8 mouse cellular contexts compared by ENCODE assay signal in the genomic region with DNA sequence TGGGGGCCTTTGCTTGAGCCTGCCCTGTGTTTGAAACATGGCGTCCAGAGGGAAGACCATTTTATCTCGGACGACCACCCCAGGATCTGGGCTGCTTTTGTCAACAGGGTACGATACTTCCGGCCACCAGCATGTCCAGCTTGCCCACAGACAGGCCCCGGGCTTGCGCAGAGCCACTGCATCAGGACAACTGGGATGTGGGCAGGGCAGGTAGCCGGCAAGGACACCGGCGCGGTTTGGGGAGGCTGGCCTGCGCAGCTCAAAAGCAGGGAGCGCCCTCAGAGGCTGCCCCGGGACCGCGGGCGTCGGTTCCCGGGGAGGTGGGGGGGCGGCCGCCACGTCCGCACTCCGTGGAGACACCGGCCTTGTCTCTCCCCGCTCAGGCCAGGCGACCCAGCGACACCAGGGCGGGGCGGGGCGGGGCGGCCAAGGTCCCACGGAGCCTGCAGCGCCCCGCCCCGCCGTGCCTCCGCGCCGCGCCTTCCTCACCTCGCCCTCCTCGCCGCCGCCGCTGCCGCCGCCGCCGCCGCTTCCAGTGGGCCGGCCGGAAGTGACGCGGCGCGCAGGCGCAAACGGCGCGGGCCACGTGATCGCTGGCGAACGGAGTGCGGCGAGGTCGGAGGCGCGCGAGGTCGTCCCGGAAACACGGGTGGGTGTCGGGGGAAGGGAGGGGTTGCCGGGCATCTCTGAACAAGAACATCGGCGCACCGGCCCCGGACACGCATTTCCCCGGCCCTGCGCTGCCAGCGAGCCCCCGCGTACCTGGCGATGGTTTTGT. TPM values are rescaled to one million over a fixed set of nuclear protein-coding genes. Genes with fewer than 3 reads are reported as not detected.
A peak's percentile ranks its signal among the peaks of the same experiment; 100 is the strongest.
DNase-seq lines count a peak whose midpoint lies in the region; ATAC-seq and TF ChIP-seq lines count a peak whose summit lies in the region.

A gene (minus strand): TSS at position 560 of the 778 bp plus-strand sequence.

- peak within 1 kb of the TSS; percentile 75 for H3K4me2 ChIP-seq in embryonic facial prominence, embryonic 13.5 days
- peak within 1 kb of the TSS; percentile 88 for H3K4me2 ChIP-seq in limb, embryonic 11.5 days (ENCODE audit: low read depth, severe bottlenecking)
- peak within 1 kb of the TSS; percentile 96 for H3K4me2 ChIP-seq in midbrain, embryonic 13.5 days (replicated peaks)

- WGBS in embryonic facial prominence, embryonic 13.5 days = under 1% methylated on average over 79 of the region's 87 CpGs
- under 1% methylated on average over 77 of the region's 87 CpGs for WGBS in kidney, adult 2 months
- WGBS in limb, embryonic 11.5 days = under 1% methylated on average over 47 of the region's 87 CpGs
- WGBS in midbrain, embryonic 13.5 days = under 1% methylated on average over 70 of the region's 87 CpGs
- 1% methylated on average over 84 of the region's 87 CpGs for WGBS in small intestine, adult 2 months

- H3K27me3 ChIP-seq in embryonic facial prominence, embryonic 13.5 days = no peaks in the 10 kb centered on the region
- H3K27me3 ChIP-seq in kidney, adult 2 months (replicated peaks; ENCODE audit: control insufficient read depth, insufficient read depth, low read length) = no peaks in the 10 kb centered on the region
- H3K27me3 ChIP-seq in limb, embryonic 11.5 days (ENCODE audit: control insufficient read depth, insufficient read depth, low read length) = no peaks in the 10 kb centered on the region
- no peaks in the 10 kb centered on the region for H3K27me3 ChIP-seq in midbrain, embryonic 13.5 days
- H3K27me3 ChIP-seq in small intestine, adult 2 months (ENCODE audit: control insufficient read depth, insufficient read depth, low read length) = no peaks in the 10 kb centered on the region

- H3K9ac ChIP-seq in embryonic facial prominence, embryonic 13.5 days = peak within 1 kb of the TSS; percentile 99
- peak within 1 kb of the TSS; percentile 98 for H3K9ac ChIP-seq in limb, embryonic 11.5 days (ENCODE audit: low read length)
- H3K9ac ChIP-seq in midbrain, embryonic 13.5 days (replicated peaks) = peak within 1 kb of the TSS; percentile 98

- DNase-seq in 3T3-L1 (ENCODE audit: low read depth, low spot score) = peak; percentile 80
- peak; percentile 84 to 91 for DNase-seq in adrenal gland, postnatal 4 days (ENCODE audit: low spot score in 2 of 2)
- peak; percentile 95 to 96 for DNase-seq in heart, adult 18-20 months
- DNase-seq in kidney, adult 2 months = peak; percentile 96
- DNase-seq in limb, embryonic 11.5 days (ENCODE audit: low spot score) = peak; percentile 93

- peak; percentile 81 for ATAC-seq in embryonic facial prominence, embryonic 13.5 days (ENCODE audit: insufficient number of reproducible peaks, insufficient read depth, low FRiP score, low TSS enrichment, low read depth)
- ATAC-seq in limb, embryonic 11.5 days (ENCODE audit: insufficient number of reproducible peaks, low FRiP score, low TSS enrichment, low read depth) = peak; percentile 65; the same call in 1 of the 2 replicates
- peak; percentile 90 for ATAC-seq in midbrain, embryonic 13.5 days

- peaks cover 32% of the 10 kb centered on the region for H3K4me1 ChIP-seq in embryonic facial prominence, embryonic 13.5 days
- H3K4me1 ChIP-seq in kidney, adult 2 months (ENCODE audit: control insufficient read depth, insufficient read depth, low read length) = peaks cover 19% of the 10 kb centered on the region
- H3K4me1 ChIP-seq in limb, embryonic 11.5 days (ENCODE audit: control insufficient read depth, insufficient read depth, low read length) = peaks cover 15% of the 10 kb centered on the region
- H3K4me1 ChIP-seq in midbrain, embryonic 13.5 days (replicated peaks) = peaks cover 31% of the 10 kb centered on the region
- peaks cover 25% of the 10 kb centered on the region; the same call in 1 of the 2 replicates for H3K4me1 ChIP-seq in small intestine, adult 2 months (ENCODE audit: control insufficient read depth, insufficient read depth, insufficient read length, low read length)

- TF ChIP-seq POLR2A in kidney, adult 2 months (IDR thresholded peaks at IDR 0.05; ENCODE audit: low read depth, low read length) = peak; percentile 64
- peak; percentile 66 for TF ChIP-seq POLR2A in small intestine, adult 2 months (IDR thresholded peaks at IDR 0.05; ENCODE audit: low read depth, low read length)

- peak within 1 kb of the TSS; percentile 90 for H3K27ac ChIP-seq in embryonic facial prominence, embryonic 13.5 days
- peak within 1 kb of the TSS; percentile 82 for H3K27ac ChIP-seq in kidney, adult 2 months (ENCODE audit: insufficient read depth, low read depth, low read length)
- peak within 1 kb of the TSS; percentile 85 for H3K27ac ChIP-seq in limb, embryonic 11.5 days (replicated peaks; ENCODE audit: low read depth, low read length)
- H3K27ac ChIP-seq in midbrain, embryonic 13.5 days = peak within 1 kb of the TSS; percentile 83
- peak within 1 kb of the TSS; percentile 94 for H3K27ac ChIP-seq in small intestine, adult 2 months (ENCODE audit: insufficient read depth, low read depth, low read length)

- H3K9me3 ChIP-seq in embryonic facial prominence, embryonic 13.5 days = no peaks in the 10 kb centered on the region
- no peaks in the 10 kb centered on the region for H3K9me3 ChIP-seq in limb, embryonic 11.5 days (ENCODE audit: control insufficient read depth, low read length)
- H3K9me3 ChIP-seq in midbrain, embryonic 13.5 days = no peaks in the 10 kb centered on the region

- TF ChIP-seq CTCF in kidney, adult 2 months (conservative IDR thresholded peaks at IDR 0.05; ENCODE audit: insufficient read depth, insufficient read length, low read depth, low read length) = no peak
- no peak for TF ChIP-seq CTCF in small intestine, adult 2 months (IDR thresholded peaks at IDR 0.05; ENCODE audit: extremely low read depth, insufficient read length, insufficient replicate concordance, low read depth, low read length)

- peak within 1 kb of the TSS; percentile 97 for H3K4me3 ChIP-seq in embryonic facial prominence, embryonic 13.5 days
- H3K4me3 ChIP-seq in kidney, adult 2 months (ENCODE audit: insufficient read depth, low read depth, low read length) = peak within 1 kb of the TSS; percentile 75
- H3K4me3 ChIP-seq in limb, embryonic 11.5 days (ENCODE audit: low read depth, low read length) = peak within 1 kb of the TSS; percentile 95
- H3K4me3 ChIP-seq in midbrain, embryonic 13.5 days (replicated peaks) = peak within 1 kb of the TSS; percentile 99
- peak within 1 kb of the TSS; percentile 74 for H3K4me3 ChIP-seq in small intestine, adult 2 months (ENCODE audit: low read depth, low read length)

- peaks cover 18% of the 10 kb centered on the region for H3K36me3 ChIP-seq in embryonic facial prominence, embryonic 13.5 days
- H3K36me3 ChIP-seq in kidney, adult 2 months (ENCODE audit: control insufficient read depth, insufficient read depth, low read length) = no peaks in the 10 kb centered on the region
- H3K36me3 ChIP-seq in limb, embryonic 11.5 days (ENCODE audit: control insufficient read depth, insufficient read depth, low read length) = peaks cover 7% of the 10 kb centered on the region
- H3K36me3 ChIP-seq in midbrain, embryonic 13.5 days = peaks cover 8% of the 10 kb centered on the region
- H3K36me3 ChIP-seq in small intestine, adult 2 months (ENCODE audit: control insufficient read depth, insufficient read depth, low read length) = no peaks in the 10 kb centered on the region

RNA-seq across cellular contexts. Expression of the gene that starts here (rescaled TPM):
- total RNA-seq in adrenal gland, postnatal 4 days (2021) = 10 to 100 TPM; 80.6 to 84.2 TPM
- 219 and 247 TPM in 2 replicates for polyA plus RNA-seq in embryonic facial prominence, embryonic 13.5 days (2015; fragmentation: Nextera tagmentation; extraction: Ambion mirVana)
- total RNA-seq in heart, adult 18-20 months (2021) = 10 to 100 TPM; 39.1 to 44.1 TPM
- 129 and 131 TPM in 2 replicates for polyA plus RNA-seq in kidney, adult 2 months (2012; rRNA removed)
- polyA plus RNA-seq in limb, embryonic 11.5 days (2014; fragmentation: Nextera tagmentation; extraction: Ambion mirVana) = 234 and 252 TPM in 2 replicates
- polyA plus RNA-seq in midbrain, embryonic 13.5 days (2015; fragmentation: Nextera tagmentation; extraction: Ambion mirVana) = 240 and 242 TPM in 2 replicates
- polyA plus RNA-seq in small intestine, adult 2 months (2012; rRNA removed) = 24.0 and 30.3 TPM in 2 replicates

Comparison
In these comparisons a context has a peak if more than half of its experiments do, and no peak if none do; other contexts are left out.
1. Peak in every context shown above with its lines: DNase-seq, ATAC-seq, H3K4me3 ChIP-seq and H3K27ac ChIP-seq.